Mouse (Mus musculus) left cerebral cortex, adult 11 months (tissue): ENCODE measurements at regions not wholly inside any gene's neighbourhood (a gene's known extent, or its start where the extent isn't known, plus 50 kb on each side); places are given as distances from the start of the nearest gene placed in this dataset.
A peak's percentile ranks its signal among the peaks of the same experiment; 100 is the strongest.

Experiments
- DNase-seq: peaks from one replicate; pipeline ENCODE4 v3.0.0; 2022; ENCODE audit warnings: low spot score

DNA sequence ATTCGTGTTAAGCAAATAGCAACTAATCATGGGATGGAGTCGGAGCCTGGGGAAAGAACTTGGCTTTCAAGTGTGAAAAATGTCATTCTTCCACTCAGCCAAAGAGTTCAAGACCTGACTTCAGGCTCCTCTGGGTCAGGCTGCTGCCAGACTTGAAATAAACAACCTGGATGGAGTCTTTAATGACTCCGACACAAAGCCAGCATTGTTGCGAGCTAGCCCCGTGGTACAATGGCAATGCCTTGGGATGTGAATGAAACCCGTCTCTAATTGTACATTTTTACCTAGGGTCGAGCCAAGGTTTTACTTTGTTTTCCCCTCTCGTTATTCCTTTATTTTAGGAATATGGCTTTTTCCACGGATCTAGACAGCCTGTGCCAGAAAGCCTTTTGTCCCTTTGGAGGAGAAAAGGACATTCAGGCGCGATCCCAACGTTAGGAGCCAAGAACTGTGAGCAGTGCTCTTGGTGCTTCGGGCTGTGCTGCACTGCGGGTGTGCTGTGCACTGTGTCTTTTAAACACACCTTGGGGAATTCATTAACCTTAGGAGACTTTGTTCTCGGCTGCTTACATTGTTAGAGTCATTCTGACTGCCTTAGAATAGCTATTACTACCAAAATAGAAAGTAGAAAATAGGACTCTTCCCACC lies 398.1 kb downstream of the Cd83 start:
- no peak for DNase-seq

DNA sequence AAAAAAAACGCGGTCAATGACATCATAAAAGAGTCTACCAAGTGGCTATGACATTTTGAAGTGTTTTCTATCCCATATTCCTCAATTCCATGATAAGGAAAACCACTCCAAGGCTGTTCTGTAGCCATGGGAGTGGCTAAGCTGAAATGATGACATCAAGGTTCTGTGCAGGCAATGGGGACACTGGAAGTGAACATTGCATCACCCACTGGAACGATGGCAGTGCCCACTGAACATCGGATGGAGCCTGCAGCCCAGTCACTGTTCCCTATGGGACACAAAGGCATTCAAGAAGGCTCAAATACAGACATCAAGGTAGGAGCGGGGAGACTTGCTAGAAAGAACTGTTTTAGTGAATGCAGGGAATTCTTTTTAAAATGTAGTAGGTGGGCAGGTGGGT lies 410.8 kb downstream of the Cd83 start:
- no peak for DNase-seq

DNA sequence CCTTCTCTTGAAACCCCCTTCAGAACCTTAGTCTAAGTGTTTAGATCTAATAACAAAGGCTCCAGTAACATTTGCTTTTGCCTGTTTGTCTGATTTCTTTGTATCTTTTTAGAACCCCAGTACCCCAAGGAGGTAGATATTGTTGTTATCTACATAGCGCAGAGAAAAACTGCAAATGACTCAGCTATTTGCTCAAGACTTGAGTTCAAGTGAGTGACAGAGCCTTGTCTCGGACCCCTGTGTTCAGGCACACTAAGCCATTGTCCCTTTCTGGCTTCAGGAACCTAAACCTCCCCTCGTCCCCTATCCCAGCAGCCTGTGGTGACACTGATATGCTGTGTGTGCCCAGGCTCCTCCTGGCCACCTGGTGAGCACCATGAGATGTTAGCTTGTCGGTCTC lies 421.5 kb downstream of the Cd83 start:
- no peak for DNase-seq

DNA sequence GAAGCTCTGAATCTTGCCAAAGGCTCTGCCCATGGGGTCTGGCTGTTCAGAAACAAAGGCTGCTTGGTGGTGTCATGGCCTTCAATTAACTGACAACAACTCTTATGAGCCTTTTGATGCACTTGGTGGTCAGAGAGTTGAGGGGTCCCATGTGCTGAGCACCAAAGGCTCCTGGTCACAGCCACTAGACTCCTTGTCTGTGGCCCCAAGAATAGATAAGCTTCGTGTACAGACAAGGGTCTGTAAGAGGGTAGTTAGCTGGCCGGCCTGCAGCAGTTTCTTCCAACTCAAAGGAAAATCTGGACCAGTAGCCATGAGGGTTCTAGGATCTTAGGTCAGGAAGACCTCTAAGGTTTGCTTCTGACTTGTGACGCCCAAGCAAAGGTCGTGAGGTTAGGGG lies 421.9 kb downstream of the Cd83 start:
- DNase-seq: no peak

DNA sequence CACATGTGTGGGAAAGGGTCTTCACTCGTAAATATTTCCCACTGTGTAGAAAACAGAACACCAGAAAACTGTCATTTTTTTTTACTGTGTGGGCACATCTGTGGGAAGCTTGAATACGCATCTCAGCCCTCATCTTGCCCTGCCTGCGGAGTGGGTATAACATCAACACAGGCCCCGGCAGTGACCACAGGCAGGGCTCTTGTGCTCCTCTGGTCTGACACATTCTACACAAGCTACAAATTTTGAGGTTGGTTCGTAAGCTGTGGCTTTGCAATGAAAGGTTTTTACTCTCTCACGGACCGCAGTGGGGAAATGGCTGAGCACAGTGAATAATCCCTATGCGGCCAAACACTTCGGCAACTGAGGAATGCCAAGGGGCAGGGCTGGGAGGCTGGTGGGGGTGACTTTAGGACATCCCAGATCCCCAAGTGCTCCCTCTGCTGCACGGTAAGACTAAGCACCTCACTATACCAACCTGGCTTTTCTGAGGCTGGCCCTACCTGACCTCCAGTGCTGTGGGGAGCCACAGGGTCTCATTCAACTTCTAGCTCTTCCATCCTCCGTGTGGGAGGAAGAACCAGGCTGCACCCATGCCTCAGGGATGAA lies 422.9 kb downstream of the Cd83 start:
- no peak for DNase-seq

DNA sequence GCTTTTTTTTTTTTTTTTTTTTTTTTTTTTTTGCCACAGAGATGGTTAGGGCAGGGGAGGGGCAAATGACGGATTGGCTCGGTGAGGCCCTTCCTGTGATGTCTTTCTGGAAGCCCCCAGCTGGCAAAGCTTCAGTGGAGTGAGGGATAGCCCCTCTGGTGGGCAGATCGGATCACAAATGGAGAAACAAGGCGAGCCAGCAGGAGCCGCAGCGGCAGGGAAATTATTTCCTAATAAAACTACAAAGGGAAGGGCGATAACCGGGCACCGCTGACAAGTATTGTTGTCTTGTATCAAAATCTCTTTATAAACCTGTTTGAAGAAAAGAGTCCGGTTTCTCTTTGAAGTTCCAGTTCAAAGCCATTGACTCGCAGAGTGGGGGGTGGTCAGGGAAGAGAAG lies 424.5 kb downstream of the Cd83 start:
- no peak for DNase-seq

DNA sequence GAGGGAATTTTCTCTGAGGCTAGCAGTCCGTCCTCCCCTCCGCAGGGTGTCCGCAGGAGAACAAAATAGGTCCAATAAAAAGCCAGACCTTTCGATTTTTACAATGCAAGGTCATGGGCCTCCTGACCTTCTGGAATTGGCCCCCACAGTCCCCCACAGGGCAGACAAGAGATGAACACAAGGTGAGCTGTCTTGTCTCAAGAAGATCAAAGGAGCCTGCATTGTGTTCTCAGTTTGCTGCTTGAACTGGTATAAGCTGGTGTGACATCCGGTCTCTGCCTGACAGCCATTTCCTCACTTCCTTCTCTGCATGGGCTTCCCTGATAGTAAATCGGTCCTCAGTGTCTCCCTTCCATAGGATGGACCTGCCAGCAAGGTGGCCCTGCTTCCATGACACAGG lies 425.5 kb downstream of the Cd83 start:
- no peak for DNase-seq

DNA sequence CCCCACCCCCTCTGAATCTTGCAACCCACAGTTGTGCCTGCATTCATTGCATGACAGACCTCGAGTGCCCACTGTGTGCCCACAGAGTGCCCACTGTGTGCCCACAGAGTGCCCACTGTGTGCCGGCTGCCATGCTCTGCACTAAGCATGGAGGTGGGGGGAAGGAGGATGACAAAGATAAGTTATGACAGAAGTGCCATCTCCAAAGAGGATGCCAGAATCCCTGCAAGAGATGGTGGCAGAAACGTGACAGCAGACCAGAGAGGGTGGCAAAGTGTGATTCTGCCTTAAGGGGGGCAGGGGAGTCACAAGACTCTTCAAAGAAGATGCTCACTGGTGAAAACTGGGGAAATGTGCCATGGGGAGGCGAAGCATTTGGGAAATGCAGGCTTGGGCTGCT lies 427.8 kb downstream of the Cd83 start:
- DNase-seq: no peak

DNA sequence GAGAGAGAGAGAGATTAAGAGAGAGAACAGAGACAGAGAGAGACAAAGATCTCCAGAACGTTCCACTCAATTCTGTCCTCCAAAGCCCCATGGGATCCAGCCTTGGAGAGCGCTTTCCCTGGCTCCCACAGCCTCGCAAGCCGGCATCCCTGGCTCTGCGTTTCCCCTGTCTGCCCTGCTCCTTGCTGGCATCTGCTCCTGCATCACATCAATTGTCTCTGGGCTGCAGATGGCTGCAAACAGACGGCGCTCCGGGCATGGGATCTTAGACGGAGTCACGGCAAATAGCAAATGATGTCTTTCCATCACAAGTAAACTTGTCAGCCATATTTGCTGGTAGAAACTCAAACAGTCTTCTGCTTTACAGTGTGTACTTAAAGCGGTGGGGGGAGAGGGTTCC lies 428.4 kb downstream of the Cd83 start:
- DNase-seq: no peak

DNA sequence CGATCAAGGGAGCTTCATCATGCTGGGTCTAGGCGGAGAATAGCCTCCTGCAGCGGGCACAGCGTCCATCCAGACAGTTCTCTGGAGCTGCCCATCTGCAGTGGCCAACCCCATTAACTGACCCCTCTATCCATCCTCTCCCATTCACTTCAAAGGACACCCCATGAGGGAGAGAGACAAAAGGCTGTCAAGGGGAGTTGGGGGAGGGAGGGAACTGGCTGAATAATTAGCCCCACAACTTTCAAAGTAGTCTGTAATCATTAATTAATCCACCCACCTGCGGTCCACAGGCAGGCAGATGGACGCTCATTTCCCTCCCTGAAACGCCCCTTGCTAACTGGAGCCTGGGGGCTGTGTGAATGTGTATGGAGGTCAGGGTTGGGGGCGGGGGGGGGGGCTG lies 433.7 kb downstream of the Cd83 start:
- DNase-seq: no peak

DNA sequence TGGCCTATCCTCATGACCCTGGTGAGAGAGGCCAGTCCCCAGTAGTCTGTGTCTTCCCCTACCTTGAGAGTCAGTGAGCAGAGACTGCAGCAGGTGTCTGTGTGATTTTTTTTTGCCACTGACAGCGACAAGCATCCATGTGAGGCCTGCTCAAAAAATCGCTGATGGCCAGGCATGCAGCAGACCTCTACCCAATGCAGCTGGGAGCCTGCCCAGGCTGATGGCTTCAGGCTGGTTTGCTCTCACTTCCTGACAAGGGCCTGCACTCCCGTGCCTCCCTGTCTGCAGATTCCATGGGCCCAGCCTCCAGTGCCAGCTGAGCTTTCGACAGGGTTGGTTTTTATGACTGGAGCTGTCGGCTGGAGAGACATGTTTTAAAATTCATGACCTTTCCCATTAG lies 437.1 kb downstream of the Cd83 start:
- DNase-seq: no peak

DNA sequence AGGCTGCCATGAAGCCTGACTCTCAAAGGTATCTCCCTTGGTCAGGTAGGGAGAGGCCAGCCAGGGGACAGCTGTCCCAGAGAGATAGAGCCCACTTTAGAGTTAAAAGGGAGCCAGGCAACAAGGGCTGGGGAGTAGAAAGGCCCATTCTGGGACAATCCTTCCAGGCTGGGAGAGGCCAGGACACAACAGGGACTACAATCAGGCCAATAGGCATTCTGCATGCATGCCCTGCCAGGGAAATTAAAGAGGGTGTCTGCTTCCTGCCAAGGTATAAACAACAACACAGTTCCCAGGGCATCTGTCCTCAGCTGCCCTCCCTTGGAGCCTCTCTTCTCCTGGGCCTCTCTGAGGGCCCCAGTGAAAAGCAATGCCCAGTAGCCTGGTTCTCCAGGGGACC lies 437.8 kb downstream of the Cd83 start:
- DNase-seq: no peak

DNA sequence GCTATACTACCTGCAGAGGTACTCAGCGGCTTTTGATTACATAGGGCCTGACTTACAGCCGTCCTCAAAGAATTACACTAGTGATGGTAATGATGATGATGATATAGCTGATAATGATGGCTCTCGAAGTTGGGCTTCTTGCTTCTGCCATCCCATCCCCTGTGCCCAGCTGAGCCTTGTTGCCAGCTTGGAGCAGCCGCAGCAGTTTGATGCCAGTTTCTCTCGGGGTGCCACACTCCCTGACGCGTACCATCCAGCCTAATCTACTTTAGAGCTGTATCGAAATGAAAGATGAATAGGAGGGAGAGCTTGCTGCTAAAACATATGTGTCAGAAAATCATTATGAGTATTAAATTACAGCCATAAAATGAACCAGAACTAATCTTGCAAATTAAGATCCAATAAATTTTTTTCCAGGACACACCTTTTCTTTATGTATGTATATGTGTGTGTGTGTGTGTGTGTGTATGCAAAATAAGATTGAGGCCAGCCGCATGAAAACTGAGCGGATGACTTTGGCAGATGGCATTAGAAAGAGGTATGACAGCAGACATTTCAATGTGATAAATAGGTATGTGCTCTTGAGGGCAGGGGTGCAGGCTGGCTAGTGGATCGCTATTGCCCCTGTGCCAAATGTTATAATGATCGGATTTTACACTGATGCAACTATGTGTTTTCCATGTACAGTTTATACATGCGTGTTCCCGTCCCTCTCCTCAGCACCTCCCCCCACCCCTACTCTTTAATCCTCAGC lies 443.3 kb downstream of the Cd83 start:
- no peak for DNase-seq

DNA sequence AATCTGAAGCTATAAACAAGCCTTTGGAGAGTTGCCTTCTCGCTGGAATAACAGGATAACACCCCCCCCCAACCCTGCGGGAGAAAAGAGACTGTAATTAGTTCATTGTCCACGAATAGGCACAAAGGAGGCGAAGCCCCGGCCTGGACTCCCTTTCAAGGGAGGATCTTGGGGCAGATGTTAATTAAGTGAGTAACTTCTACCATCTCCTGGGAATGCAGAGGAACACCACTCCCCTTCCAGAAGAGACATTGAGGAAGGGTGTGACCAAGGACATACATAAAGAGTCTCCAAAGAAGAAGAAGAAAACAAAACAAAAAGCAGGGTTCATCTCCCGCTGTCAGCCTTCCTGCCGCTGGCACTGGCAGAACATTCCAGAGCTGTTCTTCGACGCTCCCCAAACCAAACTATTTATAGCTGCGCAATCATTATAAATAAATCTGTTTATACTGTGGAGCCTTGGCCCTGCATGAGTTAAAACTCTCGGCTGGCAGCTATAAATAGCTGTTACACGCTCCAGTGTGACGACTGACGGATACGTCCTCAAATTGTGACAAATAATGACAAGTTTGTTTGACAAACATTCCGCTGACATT lies 444.1 kb downstream of the Cd83 start:
- no peak for DNase-seq

DNA sequence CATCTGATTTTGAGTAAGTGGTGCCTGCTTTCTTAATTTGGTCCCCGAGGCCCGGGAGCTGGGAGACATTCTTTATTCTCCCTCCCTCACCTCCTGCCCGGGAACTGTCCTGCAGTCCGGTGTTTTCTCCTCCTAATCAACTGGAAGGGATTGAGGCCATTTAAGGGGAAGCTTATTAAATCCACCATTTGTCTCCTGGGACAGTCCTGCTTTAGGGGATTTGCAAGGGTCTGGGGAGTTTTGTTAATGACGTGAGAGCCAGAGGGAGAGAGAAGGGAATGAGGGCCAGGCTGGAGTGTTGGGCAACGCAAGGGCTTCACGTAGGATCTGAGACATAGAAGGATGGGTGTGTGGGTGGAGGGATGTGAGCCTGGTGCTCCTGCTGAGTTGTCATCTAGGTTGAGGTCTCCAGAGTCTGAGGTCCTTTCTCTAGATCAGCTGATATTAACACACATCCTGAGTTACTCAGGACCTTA lies 444.6 kb downstream of the Cd83 start:
- DNase-seq: no peak

DNA sequence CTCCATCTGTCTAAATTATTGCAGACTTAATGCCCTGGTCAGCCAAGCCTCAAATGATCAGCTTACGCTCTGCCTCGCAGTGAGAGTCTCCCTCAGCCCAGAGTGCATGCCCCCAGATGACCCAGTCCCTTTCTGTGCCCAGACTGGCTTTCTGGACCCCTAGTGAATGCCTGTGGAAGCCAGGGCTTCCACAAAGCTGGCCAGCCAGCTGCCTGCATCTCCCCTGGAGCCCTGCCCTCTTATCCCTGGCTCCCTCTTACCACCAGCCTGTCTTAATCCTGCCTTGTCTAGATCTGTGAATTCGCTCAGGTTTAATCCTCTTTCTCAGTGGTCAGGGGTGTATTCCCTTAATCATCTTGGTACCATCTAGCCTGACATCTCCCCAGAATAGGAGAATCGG lies 446.8 kb downstream of the Cd83 start:
- DNase-seq: no peak

DNA sequence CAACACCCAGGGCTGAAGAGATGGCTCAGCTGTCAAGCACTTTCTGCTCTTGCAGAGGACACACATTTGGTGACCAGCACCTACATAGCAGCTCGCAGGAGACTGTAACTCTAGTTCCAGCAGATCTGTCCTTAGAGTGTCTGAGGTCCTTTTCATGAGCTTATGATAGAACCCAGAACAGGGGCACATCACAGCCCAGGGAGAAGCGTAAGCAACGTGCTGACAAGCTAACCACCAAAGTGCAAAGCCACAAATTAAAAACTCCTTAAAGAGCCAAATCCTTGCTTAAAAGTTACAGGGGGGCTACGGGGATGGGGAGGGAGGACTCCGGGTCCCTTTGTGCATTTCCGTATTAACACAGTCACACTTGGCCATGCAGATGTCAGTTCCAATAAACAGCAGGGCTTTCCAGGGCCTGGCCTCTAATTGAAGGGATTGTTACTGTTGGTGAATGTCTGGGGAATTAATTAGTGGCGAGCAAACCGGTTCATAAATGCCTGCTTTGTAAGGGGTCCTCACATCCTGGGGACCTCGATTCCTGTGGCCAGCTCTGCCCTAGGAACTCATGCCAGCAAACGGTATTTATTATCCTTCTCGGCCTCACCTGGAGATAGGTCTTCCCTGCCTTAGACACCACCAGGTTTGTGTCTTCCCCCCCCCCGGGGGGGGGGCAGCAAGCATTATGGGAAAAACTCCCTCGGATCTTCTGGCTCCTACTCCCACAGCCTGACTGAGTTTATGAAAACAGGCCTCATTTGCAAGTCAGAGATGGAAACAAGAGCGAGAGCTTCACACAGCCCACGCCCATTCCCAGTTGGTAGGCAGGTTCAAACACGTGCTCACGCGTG lies 447.5 kb downstream of the Cd83 start:
- peak; percentile 88 for DNase-seq

DNA sequence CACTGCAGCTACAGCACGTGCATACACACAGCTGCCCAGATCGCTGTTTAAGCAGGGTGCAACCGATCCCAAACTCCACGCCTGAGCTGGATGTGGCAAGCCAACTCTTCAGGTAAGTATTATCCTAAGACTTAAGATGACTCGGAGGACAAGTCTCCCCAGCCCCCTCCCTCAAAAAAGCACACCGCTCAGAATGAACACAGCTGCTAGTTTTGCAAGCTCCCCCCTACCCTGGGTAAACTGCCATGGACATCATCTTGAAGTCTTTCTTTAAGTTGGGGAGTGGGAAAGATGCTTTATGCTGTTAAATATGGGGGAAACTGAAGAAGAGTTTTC lies 448.1 kb downstream of the Cd83 start:
- no peak for DNase-seq

DNA sequence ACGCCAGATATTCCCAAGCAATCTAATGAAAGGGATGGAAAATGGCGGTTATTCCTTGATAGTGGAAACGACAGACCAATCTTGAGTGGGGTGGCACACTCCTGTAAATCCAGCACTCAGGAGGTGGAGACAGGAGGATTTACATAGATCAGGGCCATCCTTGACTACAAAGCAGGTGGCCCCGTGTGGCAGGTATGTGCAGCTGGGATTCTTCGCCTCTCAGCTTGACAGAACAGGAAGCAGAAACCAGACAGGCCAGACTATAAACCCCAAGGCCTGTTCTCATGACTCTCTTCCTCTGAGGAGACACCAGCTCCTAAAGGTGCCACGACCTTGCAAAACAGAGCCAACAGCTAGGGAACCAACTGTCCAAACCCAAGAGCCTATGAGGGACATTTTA lies 449.7 kb downstream of the Cd83 start:
- DNase-seq: no peak

DNA sequence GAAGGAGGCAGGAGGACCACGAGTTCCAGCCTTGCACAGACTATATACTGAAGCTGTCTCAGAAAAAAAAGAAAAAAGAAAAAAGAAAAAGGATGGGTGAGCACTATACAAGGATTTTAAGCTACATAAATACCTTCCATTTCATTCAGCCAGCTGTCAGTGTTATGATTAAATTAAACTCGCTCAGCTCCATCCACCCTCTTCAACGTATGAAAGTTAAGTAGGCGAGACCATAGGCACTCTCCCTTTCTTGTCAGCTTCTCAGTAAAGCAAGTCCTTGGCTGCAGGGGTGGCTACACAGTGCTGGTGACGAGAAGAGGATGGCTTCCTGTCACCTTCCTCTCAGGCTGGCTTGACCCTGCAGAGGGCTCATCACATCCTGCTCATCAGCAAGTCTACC lies 450.7 kb downstream of the Cd83 start:
- peak; percentile 22 for DNase-seq

DNA sequence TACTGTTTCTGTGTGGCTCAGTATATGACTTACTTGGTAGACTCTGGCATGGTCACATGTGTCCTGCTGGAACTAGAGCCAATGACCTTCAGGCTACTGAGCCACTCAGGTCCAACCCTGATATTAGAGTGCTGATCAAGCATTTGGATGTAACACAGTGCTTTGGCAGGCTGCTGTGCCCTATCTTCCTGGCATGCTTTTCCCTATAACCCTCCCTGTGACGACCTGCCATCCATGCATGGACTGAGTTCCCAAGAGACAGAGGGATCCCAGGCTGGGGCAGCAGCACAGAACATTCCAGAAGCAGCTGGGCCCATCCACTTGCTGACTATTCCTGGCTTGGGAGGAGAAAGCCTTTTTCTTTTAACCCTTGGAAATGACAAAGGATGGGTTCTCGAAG lies 451.4 kb downstream of the Cd83 start:
- DNase-seq: no peak

DNA sequence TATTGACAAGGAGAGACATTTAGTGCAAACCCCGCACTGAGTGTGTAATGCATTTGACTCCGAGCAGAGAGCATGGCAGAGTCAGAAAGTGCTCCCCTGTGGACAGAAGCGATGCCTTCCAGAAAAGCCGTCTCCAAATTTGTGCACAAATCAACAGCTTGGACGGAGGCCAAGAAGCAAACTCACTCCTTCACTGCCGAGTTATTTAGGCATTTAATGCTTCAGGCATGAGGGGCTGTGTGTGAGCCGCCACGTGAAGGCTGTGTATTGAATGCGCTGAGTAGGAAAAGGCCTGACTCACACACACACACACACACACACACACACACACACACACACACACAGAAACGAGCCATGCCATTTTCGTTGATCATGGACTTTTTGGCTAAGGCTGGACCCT lies 453.7 kb downstream of the Cd83 start:
- no peak for DNase-seq
